Mouse (Mus musculus) erythroblast, adult 5-6 weeks (primary cell): ENCODE measurements around the gene Kbtbd2. TPM values are rescaled to one million over a fixed set of nuclear protein-coding genes. Genes with fewer than 3 reads are reported as not detected.

Experiments
- ATAC-seq: replicated peaks from 2 replicates; pipeline ENCODE4 v1.8.0; 2016; ENCODE audit warnings: moderate number of reproducible peaks, mild to moderate bottlenecking, moderate TSS enrichment, inconsistent platforms; ENCODE audit not compliant: poor library complexity, low FRiP score, severe bottlenecking
- total RNA-seq, 2 experiments: library from RNA; stranded (forward) in 1 of 2; stranded (reverse) in 1 of 2; fragments of 150-400 nt in 1 of 2; fragments of 200-764, 138-1000 nt in 1 of 2; gene quantifications; 2 replicates each; pipeline versions ENCODE4 v1.2.3 to v1.2.4; 2015 to 2017; ENCODE audit warnings: low replicate concordance in 2 of 2

The Kbtbd2 gene
- total RNA-seq, 2 experiments from 2014 or later, result 42.7 to 172 TPM

DNA sequence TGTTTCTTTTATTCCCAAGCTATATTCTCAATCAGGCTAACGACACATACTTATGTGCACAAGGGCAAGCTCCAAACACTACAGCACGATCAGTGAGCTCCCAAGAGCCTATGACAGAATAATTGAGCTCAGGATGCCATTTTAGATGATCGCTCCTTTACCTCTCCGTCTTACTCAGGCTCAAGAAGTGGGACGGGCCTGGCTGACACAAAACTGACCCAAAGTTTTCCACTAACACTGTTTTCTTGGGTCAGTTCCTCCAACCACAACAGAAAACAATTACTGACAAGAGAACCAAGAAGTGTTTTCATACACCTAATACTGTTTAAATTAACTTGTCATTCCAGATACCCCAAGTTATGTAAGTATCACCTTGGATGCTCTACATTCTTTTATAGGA is 2.8 kb downstream of the Kbtbd2 start:
- no peak for ATAC-seq

DNA sequence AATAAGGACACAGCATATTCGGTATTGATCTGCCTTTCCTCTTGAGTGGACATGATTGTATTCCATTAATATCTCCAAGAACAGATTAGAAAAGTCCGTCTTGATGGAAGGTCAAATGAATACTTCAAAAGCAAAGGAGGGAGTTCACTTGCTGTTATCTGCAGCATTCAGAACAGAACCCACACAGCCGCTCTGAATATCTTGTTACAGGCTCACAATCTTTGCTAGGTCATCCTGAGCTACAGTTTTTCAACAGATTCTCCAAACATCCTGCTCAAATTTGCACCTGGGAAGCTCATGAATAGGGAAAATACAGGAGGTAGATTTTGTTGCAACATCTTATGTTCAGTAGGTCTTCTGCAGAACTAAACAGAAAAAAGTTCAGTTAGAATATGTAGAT is 8.3 kb downstream of the Kbtbd2 start:
- ATAC-seq, result no peak; the same call in 1 of the 2 replicates

DNA sequence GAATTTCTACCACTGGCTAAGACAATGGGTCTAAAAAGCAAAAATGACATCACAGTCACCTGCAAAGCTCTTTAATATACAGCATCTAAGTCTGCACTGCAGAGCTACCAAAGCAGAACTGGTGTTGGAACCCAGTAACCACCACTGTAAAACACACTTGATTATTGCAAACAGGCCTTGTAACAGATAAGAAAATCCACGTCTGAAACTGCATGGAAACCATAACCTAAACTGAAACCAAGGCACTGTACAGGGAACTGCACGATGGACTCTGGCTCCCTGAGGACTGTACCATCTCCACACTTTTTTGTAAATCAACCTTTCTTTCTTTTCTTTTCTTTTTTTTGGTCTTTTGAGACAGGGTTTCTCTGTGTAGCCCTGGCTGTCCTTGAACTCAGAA is 9.9 kb downstream of the Kbtbd2 start:
- ATAC-seq, result no peak

DNA sequence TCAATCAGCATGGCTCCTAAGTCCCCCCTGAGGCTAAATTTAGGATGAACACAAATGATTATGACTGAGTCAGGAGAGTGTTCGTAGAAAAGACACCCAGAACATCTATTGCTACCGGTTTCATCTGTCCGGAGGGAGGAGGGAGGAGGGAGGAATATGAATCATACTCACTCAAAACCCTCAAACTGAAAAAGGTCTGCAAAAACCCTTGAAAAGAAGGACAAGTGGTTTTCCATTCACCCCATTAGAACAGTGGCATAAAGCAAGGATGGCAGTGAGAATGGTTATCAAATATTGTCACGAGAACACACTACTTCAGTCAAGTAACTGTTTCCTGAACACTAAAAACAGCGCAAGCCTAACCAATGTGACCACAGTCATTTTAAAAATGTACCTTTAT is 12.5 kb downstream of the Kbtbd2 start:
- ATAC-seq, result no peak

DNA sequence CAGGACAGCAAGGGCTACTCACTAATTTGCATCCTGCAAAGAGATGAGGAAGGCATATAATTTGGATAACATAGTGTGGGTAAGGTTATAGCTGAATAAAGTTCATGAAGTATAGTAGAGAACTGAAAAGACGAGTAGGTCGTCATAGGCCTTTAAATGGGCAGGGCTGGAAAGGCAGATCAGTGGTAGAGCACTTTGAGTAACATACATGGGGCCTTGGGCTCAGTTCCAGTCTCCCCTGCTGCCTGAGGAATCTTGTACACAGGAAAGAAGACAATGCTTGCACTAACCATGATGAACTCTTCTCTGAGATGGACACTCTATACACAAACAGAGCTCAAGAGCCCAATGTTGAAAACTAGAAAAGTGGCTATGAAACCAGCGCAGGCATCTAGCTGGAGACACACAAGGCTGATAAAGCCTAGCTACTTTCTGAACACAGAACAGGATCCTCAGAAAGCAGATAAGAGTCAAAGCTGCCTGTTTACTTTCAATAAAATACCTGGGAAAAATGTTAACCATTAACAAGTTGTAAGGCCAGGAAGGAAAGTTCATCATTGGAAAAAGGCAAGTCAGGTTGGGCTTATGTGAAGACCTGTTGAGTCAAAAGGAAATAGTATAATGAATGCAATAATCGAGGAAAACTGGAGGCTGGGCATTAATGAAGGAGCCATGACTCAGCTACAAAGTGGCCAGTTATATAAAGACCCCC is 13.9 kb downstream of the Kbtbd2 start:
- no peak for ATAC-seq

DNA sequence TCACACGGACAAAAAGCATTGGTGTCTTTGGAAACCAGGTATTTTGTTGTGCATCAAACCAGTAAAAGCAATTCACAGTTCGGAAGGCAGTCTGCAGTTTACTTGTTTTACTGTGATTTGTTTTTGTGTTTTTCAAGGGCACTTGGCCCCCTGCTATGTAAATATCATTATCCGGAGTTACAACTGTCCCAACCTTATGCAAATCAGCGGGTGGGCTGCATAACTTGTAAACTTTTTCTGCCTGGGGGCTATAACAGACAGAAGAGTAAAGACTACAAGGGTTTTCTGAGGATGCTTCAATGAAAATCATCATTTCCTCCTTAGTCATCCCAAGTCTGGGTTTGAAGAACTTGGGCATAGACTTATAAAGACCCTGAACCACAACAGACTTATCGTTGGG is 18.0 kb downstream of the Kbtbd2 start:
- ATAC-seq, result no peak

DNA sequence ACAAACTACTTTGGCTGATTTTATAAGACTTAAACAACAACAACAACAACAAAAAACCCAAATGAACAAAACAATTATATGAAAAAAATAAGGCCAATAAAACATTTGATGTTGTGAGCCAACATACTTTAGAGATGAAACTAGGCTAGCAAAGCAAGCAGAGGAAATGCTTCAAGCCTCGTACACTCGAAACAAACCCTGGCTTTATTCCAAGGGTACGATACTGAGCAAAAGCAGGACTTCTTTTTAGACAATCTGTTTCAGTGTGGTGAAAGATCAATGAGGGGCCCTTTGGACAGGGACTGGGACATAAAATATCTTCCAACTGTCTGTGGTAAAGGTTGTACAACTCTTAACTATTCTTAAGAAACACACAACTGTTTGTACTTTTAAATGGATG is 21.8 kb downstream of the Kbtbd2 start:
- ATAC-seq, result no peak

DNA sequence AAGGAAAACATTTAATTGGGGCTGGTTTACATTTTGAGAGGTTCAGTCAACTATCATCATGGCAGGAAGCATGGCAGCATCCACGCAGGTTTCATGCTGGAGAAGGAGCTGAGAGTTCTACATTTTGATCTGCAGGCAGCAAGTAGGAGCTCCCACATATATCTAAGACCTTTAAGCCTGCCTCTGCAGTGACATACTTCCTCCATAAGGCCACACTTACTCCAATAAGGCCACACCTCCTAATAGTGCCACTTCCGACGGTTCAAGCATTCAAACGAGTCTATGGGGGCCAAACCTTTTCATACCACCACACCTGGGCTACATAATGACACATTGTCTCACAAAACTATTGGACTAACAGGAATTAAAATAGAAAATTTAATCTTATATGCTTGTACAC is 31.9 kb downstream of the Kbtbd2 start:
- ATAC-seq, result no peak

DNA sequence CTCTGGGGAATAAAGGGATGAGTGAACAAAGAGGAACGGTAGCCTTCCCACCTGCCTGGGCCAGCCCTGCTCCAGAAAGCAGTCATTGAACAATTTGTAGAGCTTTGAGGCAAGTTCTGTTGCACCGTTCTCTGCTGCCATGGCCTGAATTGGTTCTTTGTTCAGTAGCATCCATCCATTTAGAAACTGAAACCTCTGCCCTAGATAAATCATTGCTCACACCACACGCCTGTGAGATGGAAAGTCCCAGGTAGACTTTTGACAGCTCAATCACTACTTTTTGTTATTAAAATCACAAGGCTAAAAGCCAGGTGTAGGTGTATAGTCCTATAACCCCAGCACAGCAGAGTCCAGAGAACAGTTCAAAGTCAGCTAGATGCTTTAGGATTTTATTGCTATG is 32.3 kb downstream of the Kbtbd2 start:
- no peak for ATAC-seq

DNA sequence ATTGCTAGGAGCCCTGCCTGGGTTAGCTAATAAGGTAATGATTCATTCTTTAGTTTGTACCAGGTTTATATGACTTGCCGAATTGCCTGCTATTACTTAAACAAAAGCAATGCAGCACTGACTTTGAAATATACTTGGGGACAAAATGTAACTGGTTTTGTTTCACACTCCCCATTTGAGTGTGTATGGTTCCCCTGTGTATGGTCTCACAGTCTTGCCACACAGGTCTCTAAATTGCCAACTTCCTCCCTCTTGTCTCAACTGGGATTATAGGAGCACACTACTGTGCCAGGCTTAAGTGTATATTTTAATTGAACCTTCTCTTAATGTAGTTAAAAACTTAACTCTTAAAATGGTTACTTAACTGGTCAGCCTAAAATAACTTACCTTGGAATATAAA is 38.3 kb downstream of the Kbtbd2 start:
- no peak for ATAC-seq

DNA sequence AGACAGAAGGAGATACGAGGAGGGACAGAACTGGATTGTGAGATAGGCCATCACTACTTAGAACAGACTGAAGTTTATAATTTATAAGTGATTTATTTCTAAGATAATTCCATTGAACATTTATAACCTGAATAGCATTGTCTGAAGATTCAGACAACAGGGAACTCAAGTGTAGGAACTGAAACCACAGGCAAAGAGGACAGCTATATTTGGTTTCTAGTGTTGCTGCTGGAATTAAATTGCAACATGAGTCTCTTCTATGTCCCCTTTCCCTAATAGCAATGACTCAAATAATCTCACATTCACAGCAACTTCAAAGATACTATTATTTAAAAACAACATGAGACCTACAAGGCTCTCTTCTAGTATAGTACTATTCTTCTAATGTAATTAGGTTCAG is 41.5 kb downstream of the Kbtbd2 start:
- no peak for ATAC-seq

DNA sequence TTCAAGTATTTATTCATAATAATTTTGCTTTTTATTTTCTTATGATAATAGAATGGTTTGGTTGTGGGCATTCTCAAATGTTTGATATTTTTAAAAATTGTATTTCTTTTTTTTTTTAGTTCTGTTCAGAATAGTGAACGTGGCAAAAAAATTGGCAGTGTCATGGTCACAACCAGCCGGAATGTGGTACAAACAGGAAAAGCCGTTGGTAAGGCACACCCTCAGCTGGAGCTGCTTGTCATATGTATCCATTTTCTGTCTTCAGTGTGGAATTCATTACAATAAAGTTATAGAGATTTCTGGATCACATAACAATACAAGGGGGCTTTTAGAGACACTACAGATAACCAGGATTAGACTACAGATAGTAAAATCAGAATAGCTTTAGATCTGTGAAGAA is 43.9 kb downstream of the Kbtbd2 start:
- no peak for ATAC-seq

DNA sequence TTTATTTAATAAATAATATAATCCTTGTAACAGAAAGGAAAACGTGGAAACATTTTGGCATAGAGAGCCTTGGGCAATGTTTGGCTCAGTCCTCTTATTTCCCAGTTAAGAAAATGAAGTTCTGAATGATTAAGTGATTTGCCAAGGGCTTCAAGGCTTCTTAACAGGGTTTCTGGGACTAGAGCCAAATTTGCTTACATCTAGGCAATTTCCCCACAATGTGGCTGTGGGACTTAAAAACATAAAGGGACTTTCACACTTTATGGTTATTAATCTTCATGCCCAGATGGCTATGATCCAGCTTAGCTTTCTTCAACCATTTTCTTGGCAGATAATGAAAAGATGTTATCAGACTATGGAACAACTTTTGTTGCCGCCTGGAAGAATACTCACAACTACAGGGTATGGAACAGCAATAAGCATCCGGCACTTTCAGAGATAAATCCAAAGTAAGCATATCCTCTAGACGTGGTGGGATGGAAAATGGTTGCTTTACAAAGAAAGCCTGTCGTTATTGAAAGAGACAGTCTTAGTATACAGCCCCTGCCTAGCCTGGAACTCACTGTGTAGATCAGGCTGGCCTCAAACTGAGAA is 51.6 kb downstream of the Kbtbd2 start:
- ATAC-seq, result no peak

DNA sequence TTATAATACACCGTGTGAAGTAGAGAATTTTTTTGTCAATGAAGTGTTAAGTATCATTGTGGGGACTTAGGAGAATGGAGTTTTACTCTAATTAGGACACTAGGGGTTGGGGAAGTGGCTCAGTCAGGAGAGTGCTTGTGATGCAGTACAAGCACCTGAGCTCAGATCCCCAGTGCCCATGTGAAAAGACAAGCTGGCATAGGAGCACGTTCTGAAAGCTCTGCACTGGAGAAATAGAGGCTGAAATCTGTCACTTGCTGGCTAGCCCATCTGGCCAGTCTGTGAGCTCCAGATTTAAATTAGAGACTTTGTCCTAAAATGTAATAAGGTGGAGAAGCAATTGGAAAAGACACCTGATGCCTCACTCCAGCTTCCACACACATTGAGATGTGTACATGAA is 65.1 kb downstream of the Kbtbd2 start:
- ATAC-seq, result no peak

Other genes starting within 250 kb of the Kbtbd2 start
- gene Pde1c, start 228.7 kb downstream of the Kbtbd2 start, total RNA-seq (2015; ENCODE audit: low replicate concordance), result 0.42 and 2.1 TPM in 2 replicates
- gene Pde1c, start 228.7 kb downstream of the Kbtbd2 start, total RNA-seq (2017; ENCODE audit: low replicate concordance), result 0.28 and 0.85 TPM in 2 replicates
- gene Lsm5, start 93.1 kb downstream of the Kbtbd2 start, total RNA-seq (2015; ENCODE audit: low replicate concordance), result 21.9 and 39.1 TPM in 2 replicates
- 28.7 and 34.6 TPM in 2 replicates for gene Lsm5, start 93.1 kb downstream of the Kbtbd2 start, total RNA-seq (2017; ENCODE audit: low replicate concordance)
- 4.6 and 12.5 TPM in 2 replicates for gene Avl9, start 82.9 kb downstream of the Kbtbd2 start, total RNA-seq (2015; ENCODE audit: low replicate concordance)
- gene Avl9, start 82.9 kb downstream of the Kbtbd2 start, total RNA-seq (2017; ENCODE audit: low replicate concordance), result 9.7 and 13.4 TPM in 2 replicates
- 1.3 TPM in 1 of 2 replicates, not detected in the other for gene Fkbp9, start 34.2 kb upstream of the Kbtbd2 start, total RNA-seq (2015; ENCODE audit: low replicate concordance)
- 1.3 and 2.5 TPM in 2 replicates for gene Fkbp9, start 34.2 kb upstream of the Kbtbd2 start, total RNA-seq (2017; ENCODE audit: low replicate concordance)
- 1,582 and 1,701 TPM in 2 replicates for gene Nt5c3, start 126.1 kb upstream of the Kbtbd2 start, total RNA-seq (2015; ENCODE audit: low replicate concordance)
- gene Nt5c3, start 126.1 kb upstream of the Kbtbd2 start, total RNA-seq (2017; ENCODE audit: low replicate concordance), result 1,564 and 2,163 TPM in 2 replicates
- 1.5 TPM in 1 of 2 replicates, not detected in the other for gene Vmn1r4, start 126.2 kb upstream of the Kbtbd2 start, total RNA-seq (2015; ENCODE audit: low replicate concordance)
- gene Vmn1r4, start 126.2 kb upstream of the Kbtbd2 start, total RNA-seq (2017; ENCODE audit: low replicate concordance), result 0.56 and 1.7 TPM in 2 replicates
- gene Vmn1r5, start 172.5 kb upstream of the Kbtbd2 start, total RNA-seq (2015; ENCODE audit: low replicate concordance), result 0.77 TPM in 1 of 2 replicates, not detected in the other
- gene Vmn1r5, start 172.5 kb upstream of the Kbtbd2 start, total RNA-seq (2017; ENCODE audit: low replicate concordance), result not detected in 2 replicates
- gene Vmn1r6, start 199.4 kb upstream of the Kbtbd2 start, total RNA-seq (2015; ENCODE audit: low replicate concordance), result not detected in 2 replicates
- gene Vmn1r6, start 199.4 kb upstream of the Kbtbd2 start, total RNA-seq (2017; ENCODE audit: low replicate concordance), result 0.09 and 0.28 TPM in 2 replicates
- not detected in 2 replicates for gene Vmn1r7, start 227.5 kb upstream of the Kbtbd2 start, total RNA-seq (2015; ENCODE audit: low replicate concordance)
- not detected in 2 replicates for gene Vmn1r7, start 227.5 kb upstream of the Kbtbd2 start, total RNA-seq (2017; ENCODE audit: low replicate concordance)
- gene Vmn1r8, start 234.5 kb upstream of the Kbtbd2 start, total RNA-seq (2015; ENCODE audit: low replicate concordance), result not detected in 2 replicates
- not detected in 2 replicates for gene Vmn1r8, start 234.5 kb upstream of the Kbtbd2 start, total RNA-seq (2017; ENCODE audit: low replicate concordance)